Mouse (Mus musculus) CH12.LX (cell line): ENCODE data around the gene Fam71f2. TPM values are rescaled to one million over a fixed set of nuclear protein-coding genes. Genes with fewer than 3 reads are reported as not detected.
A peak's percentile ranks its signal among the peaks of the same experiment; 100 is the strongest.

Experiments
- DNase-seq: peaks from one replicate; pipeline ENCODE4 v3.0.0-alpha.2; 2013; ENCODE audit errors: extremely low read depth
- H3K27ac ChIP-seq: 2 replicates; pipeline ENCODE4 v1.5.1; 2012; ENCODE audit warnings: low read depth, mild to moderate bottlenecking, control low read depth, moderate library complexity; ENCODE audit not compliant: insufficient read depth
- H3K27me3 ChIP-seq: replicated peaks from 2 replicates; pipeline ENCODE3; 2012; ENCODE audit warnings: inconsistent platforms
- H3K36me3 ChIP-seq, 2 experiments: replicated peaks in 1 of 2; 2 replicates each; pipeline versions ENCODE3 to v1.6.1; 2012; ENCODE audit warnings: inconsistent platforms in 1 of 2, low read length in 1 of 2, mild to moderate bottlenecking in 1 of 2, mixed read lengths in 1 of 2, moderate library complexity in 1 of 2; ENCODE audit not compliant: control insufficient read depth in 1 of 2, insufficient read depth in 1 of 2
- H3K4me1 ChIP-seq, 2 experiments: 2 replicates each; pipeline ENCODE4 v1.6.1; 2012; ENCODE audit warnings: inconsistent platforms in 1 of 2, moderate library complexity in 1 of 2; ENCODE audit not compliant: insufficient read depth in 2 of 2, control insufficient read depth in 1 of 2
- H3K4me2 ChIP-seq: 2 replicates; pipeline ENCODE4 v1.6.1; 2012; ENCODE audit warnings: low read depth, mild to moderate bottlenecking, control low read depth; ENCODE audit not compliant: poor library complexity, insufficient read depth, severe bottlenecking
- H3K4me3 ChIP-seq, 3 experiments: fragments of 150-350 bp in 1 of 3; sonication (generic) in 1 of 3; replicated peaks in 1 of 3; 2 replicates each; pipeline versions ENCODE3 to v1.5.1; 2011 to 2012; ENCODE audit warnings: low read depth in 2 of 3, low read length in 2 of 3, mild to moderate bottlenecking in 2 of 3, moderate library complexity in 2 of 3, control low read depth in 1 of 3, improper control_type of control experiment in 1 of 3, inconsistent platforms in 1 of 3, mixed read lengths in 1 of 3; ENCODE audit not compliant: poor library complexity in 1 of 3
- H3K79me2 ChIP-seq: replicated peaks from 2 replicates; pipeline ENCODE4 v1.6.1; 2012; ENCODE audit warnings: mild to moderate bottlenecking, moderate library complexity; ENCODE audit not compliant: control insufficient read depth, poor library complexity, insufficient read depth, severe bottlenecking; ENCODE audit errors: extremely low read depth
- H3K9ac ChIP-seq: 2 replicates; pipeline ENCODE4 v1.6.1; 2012; ENCODE audit warnings: low read depth, mild to moderate bottlenecking, control low read depth, moderate library complexity; ENCODE audit not compliant: insufficient read depth
- H3K9me3 ChIP-seq: replicated peaks from 2 replicates; pipeline ENCODE3; 2012; ENCODE audit warnings: low read length, inconsistent platforms, mixed read lengths
- BHLHE40 ChIP-seq: IDR thresholded peaks from 2 replicates; pipeline ENCODE4 v1.6.1; 2011; ENCODE audit warnings: mild to moderate bottlenecking, low read depth, low read length, improper control_type of control experiment
- CHD2 ChIP-seq: IDR thresholded peaks from 2 replicates; pipeline ENCODE4 v1.6.1; 2011; ENCODE audit warnings: low read length, improper control_type of control experiment
- CTCF ChIP-seq, 2 experiments: IDR thresholded peaks in 1 of 2; conservative IDR thresholded peaks in 1 of 2; 2 replicates each; pipeline ENCODE4 v1.5.1; 2011 to 2012; ENCODE audit warnings: low read depth in 2 of 2, low read length in 2 of 2, improper control_type of control experiment in 1 of 2, inconsistent platforms in 1 of 2, mild to moderate bottlenecking in 1 of 2, moderate library complexity in 1 of 2
- E2F4 ChIP-seq: IDR thresholded peaks from 2 replicates; pipeline ENCODE4 v1.6.1; 2011; ENCODE audit warnings: low read depth, low read length, improper control_type of control experiment; ENCODE audit not compliant: insufficient replicate concordance
- ELF1 ChIP-seq: IDR thresholded peaks from 2 replicates; pipeline ENCODE4 v1.6.1; 2014; ENCODE audit warnings: low read depth, mild to moderate bottlenecking, inconsistent platforms, low read length, improper control_type of control experiment
- EP300 ChIP-seq: IDR thresholded peaks from 2 replicates; pipeline ENCODE4 v1.6.1; 2011; ENCODE audit warnings: low read length, improper control_type of control experiment
- ETS1 ChIP-seq: conservative IDR thresholded peaks from 2 replicates; pipeline ENCODE4 v1.6.1; 2012; ENCODE audit warnings: low read depth, mild to moderate bottlenecking, inconsistent platforms, low read length, improper control_type of control experiment, moderate library complexity
- GABPA ChIP-seq: IDR thresholded peaks from 2 replicates; pipeline ENCODE4 v1.6.1; 2012; ENCODE audit warnings: low read depth, low read length, improper control_type of control experiment, inconsistent platforms; ENCODE audit not compliant: insufficient replicate concordance
- HCFC1 ChIP-seq: IDR thresholded peaks from 2 replicates; pipeline ENCODE4 v1.6.1; 2012; ENCODE audit warnings: low read depth, mild to moderate bottlenecking, inconsistent platforms, low read length, improper control_type of control experiment
- IRF4 ChIP-seq: IDR thresholded peaks from 2 replicates; pipeline ENCODE4 v1.6.1; 2014; ENCODE audit warnings: low read depth, mild to moderate bottlenecking, inconsistent platforms, low read length, improper control_type of control experiment
- KAT2A ChIP-seq: IDR thresholded peaks from 2 replicates; pipeline ENCODE4 v1.6.1; 2012; ENCODE audit warnings: low read length, improper control_type of control experiment, inconsistent platforms; ENCODE audit not compliant: insufficient replicate concordance
- MAFK ChIP-seq: IDR thresholded peaks from 2 replicates; pipeline ENCODE4 v1.6.1; 2011; ENCODE audit warnings: low read length, improper control_type of control experiment; ENCODE audit not compliant: insufficient replicate concordance
- MAX ChIP-seq: IDR thresholded peaks from 2 replicates; pipeline ENCODE4 v1.6.1; 2011; ENCODE audit warnings: low read length, improper control_type of control experiment
- MAZ ChIP-seq: IDR thresholded peaks from 2 replicates; pipeline ENCODE4 v1.6.1; 2012; ENCODE audit warnings: low read depth, mild to moderate bottlenecking, inconsistent platforms, low read length, improper control_type of control experiment, moderate library complexity
- MEF2A ChIP-seq: IDR thresholded peaks from 2 replicates; pipeline ENCODE4 v1.6.1; 2014; ENCODE audit warnings: low read depth, mild to moderate bottlenecking, inconsistent platforms, low read length, improper control_type of control experiment, borderline replicate concordance
- MXI1 ChIP-seq: IDR thresholded peaks from 2 replicates; pipeline ENCODE4 v1.6.1; 2011; ENCODE audit warnings: mild to moderate bottlenecking, low read depth, low read length, improper control_type of control experiment
- MYC ChIP-seq: IDR thresholded peaks from 2 replicates; pipeline ENCODE4 v1.6.1; 2011; ENCODE audit warnings: low read depth, mild to moderate bottlenecking, improper control_type of control experiment, low read length
- NELFE ChIP-seq: IDR thresholded peaks from 2 replicates; pipeline ENCODE4 v1.6.1; 2011; ENCODE audit warnings: low read depth, low read length, improper control_type of control experiment
- NRF1 ChIP-seq: IDR thresholded peaks from 2 replicates; pipeline ENCODE4 v1.6.1; 2014; ENCODE audit warnings: low read depth, mild to moderate bottlenecking, inconsistent platforms, low read length, improper control_type of control experiment, moderate library complexity
- PAX5 ChIP-seq: IDR thresholded peaks from 2 replicates; pipeline ENCODE4 v1.6.1; 2012; ENCODE audit warnings: low read length, inconsistent platforms, mixed read lengths
- POLR2A ChIP-seq: IDR thresholded peaks from 2 replicates; pipeline ENCODE4 v1.6.1; 2011; ENCODE audit warnings: low read depth, mild to moderate bottlenecking, improper control_type of control experiment, low read length
- POLR2AphosphoS2 ChIP-seq: IDR thresholded peaks from 2 replicates; pipeline ENCODE4 v1.6.1; 2011; ENCODE audit warnings: low read depth, low read length, improper control_type of control experiment
- RCOR1 ChIP-seq: conservative IDR thresholded peaks from 2 replicates; pipeline ENCODE4 v1.6.1; 2012; ENCODE audit warnings: low read depth, mild to moderate bottlenecking, inconsistent platforms, low read length, improper control_type of control experiment
- SMC3 ChIP-seq: IDR thresholded peaks from 2 replicates; pipeline ENCODE4 v1.6.1; 2011; ENCODE audit warnings: low read depth, low read length, improper control_type of control experiment
- TBP ChIP-seq: conservative IDR thresholded peaks from 2 replicates; pipeline ENCODE4 v1.6.1; 2011; ENCODE audit warnings: low read depth, low read length, improper control_type of control experiment
- TCF12 ChIP-seq: IDR thresholded peaks from 2 replicates; pipeline ENCODE4 v1.6.1; 2014; ENCODE audit warnings: low read depth, mild to moderate bottlenecking, inconsistent platforms, low read length, improper control_type of control experiment
- UBTF ChIP-seq: IDR thresholded peaks from 2 replicates; pipeline ENCODE4 v1.6.1; 2012; ENCODE audit warnings: low read depth, mild to moderate bottlenecking, inconsistent platforms, low read length, improper control_type of control experiment, moderate library complexity
- USF1 ChIP-seq: IDR thresholded peaks from 2 replicates; pipeline ENCODE4 v1.6.1; 2014; ENCODE audit warnings: low read depth, mild to moderate bottlenecking, inconsistent platforms, low read length, improper control_type of control experiment
- USF2 ChIP-seq: conservative IDR thresholded peaks from 2 replicates; pipeline ENCODE4 v1.6.1; 2011; ENCODE audit warnings: low read depth, low read length, improper control_type of control experiment
- ZC3H11A ChIP-seq: IDR thresholded peaks from 2 replicates; pipeline ENCODE4 v1.6.1; 2012; ENCODE audit warnings: low read depth, mild to moderate bottlenecking, inconsistent platforms, low read length, improper control_type of control experiment
- ZKSCAN1 ChIP-seq: IDR thresholded peaks from 2 replicates; pipeline ENCODE4 v1.6.1; 2012; ENCODE audit warnings: low read depth, inconsistent platforms, low read length, improper control_type of control experiment, borderline replicate concordance
- ZMIZ1 ChIP-seq: IDR thresholded peaks from 2 replicates; pipeline ENCODE4 v1.6.1; 2012; ENCODE audit warnings: low read depth, mild to moderate bottlenecking, inconsistent platforms, low read length, improper control_type of control experiment
- ZNF384 ChIP-seq: IDR thresholded peaks from 2 replicates; pipeline ENCODE4 v1.6.1; 2012; ENCODE audit warnings: low read depth, low read length, improper control_type of control experiment, inconsistent platforms
- dilution Hi-C: fragments of 300-500 bp; cut with MboI; formaldehyde crosslinking; loops from 2 replicates; pipeline ENCODE4 v1.14.3; 2020; ENCODE audit warnings: low sequenced_read_pairs; ENCODE audit not compliant: extremely low pct_unique_long_range_greater_than_20kb, extremely low pct_ligation_motif_present
- in situ Hi-C: fragments of 300-500 bp; cut with MboI; formaldehyde crosslinking; loops from 3 replicates; pipeline ENCODE4 v1.14.3; 2019; ENCODE audit warnings: low sequenced_read_pairs, low pct_ligation_motif_present, low pct_unique_long_range_greater_than_20kb, mixed read lengths
- polyA plus RNA-seq: library from polyadenylated mRNA; unstranded; fragments of >175 nt; gene quantifications from 2 replicates; pipeline ENCODE4 v1.2.1, GENCODE M21; 2012; ENCODE audit warnings: low read depth; ENCODE audit not compliant: insufficient read length
- total RNA-seq, 2 experiments: library from RNA; depleted of rRNA; stranded (reverse); fragments of 300-350 nt in 1 of 2; fragments of >200 nt in 1 of 2; gene quantifications; 2 replicates each; pipeline ENCODE4 v1.2.3; 2012 to 2014

Fam71f2 gene
- total and polyA plus RNA-seq, 3 experiments, result 0.23 to 0.30 TPM; not detected in 1

DNA sequence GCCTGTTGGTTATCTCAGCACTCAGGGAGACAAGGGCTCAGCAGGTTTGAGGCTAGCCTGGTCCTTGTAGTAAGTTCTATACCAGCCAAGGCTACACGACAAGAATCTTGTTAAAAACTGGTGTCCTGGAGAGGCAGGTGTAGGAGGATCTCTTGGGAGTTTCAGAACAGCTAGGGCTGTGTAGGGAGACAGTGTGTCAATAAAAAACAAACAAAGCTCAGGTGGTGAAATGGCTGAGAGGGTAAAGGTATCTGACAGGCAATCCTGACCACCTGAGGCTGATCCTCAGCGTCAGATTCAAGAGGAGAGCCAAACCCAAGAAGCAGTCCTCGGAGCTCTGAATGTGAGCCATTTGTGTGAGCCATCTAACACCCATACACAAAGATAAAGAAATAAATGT lies 33.2 kb upstream of the Fam71f2 start:
- TF ChIP-seq EP300, result no peak
- no peak for TF ChIP-seq MAX
- TF ChIP-seq ZNF384, result no peak
- TF ChIP-seq ZMIZ1, result no peak
- no peak for TF ChIP-seq MAFK
- 0 out of 2 replicates have a peak, but pooled peaks have one; percentile 3 for TF ChIP-seq MAZ
- TF ChIP-seq USF1, result no peak
- H3K4me3 ChIP-seq, result no peak overlapping the region
- no peak overlapping the region for H3K9ac ChIP-seq
- H3K27ac ChIP-seq, result no peak overlapping the region
- dilution Hi-C loops (no loop called here), in situ Hi-C loops (no loop called here)
- H3K79me2 ChIP-seq, result no peaks in the 10 kb centered on the region
- H3K27me3 ChIP-seq, result peaks cover 3% of the 10 kb centered on the region
- H3K4me2 ChIP-seq, result peak overlapping the region; percentile 34; the same call in 1 of the 2 replicates
- no peak for DNase-seq
- peaks cover 21 to 28% of the 10 kb centered on the region in 2 experiments for H3K4me1 ChIP-seq
- H3K36me3 ChIP-seq, result no peaks in the 10 kb centered on the region
- no peaks in the 10 kb centered on the region for H3K9me3 ChIP-seq

DNA sequence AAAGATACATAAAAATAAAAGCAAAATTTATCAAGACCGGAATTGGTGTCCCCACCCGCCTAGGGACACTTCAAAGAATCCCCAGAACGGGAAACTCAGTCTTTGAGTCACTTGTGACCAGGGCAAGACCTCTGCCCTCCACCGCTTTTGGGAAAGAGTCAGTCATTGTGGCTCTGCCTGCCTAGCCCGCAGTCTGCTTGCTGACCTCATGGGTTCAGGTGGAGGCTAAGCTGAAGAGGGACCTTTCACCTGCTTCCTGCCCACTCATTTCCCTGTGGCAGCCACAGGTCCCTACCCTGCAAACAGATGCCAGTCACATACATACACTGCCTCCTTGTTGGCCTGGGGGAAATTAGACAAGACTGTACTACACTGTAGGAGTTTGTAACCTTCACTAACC lies 32.8 kb upstream of the Fam71f2 start:
- DNase-seq, result peak; percentile 55
- Histone ChIP-seq H3K27me3 (peaks cover 3% of the 10 kb centered on the region), H3K79me2 (no peaks in the 10 kb centered on the region), H3K4me2 (peak overlapping the region; percentile 8; the same call in 1 of the 2 replicates), H3K9me3 (no peaks in the 10 kb centered on the region), H3K9ac (no peak overlapping the region), H3K4me1 (peaks cover 21 to 25% of the 10 kb centered on the region in 2 experiments), H3K4me3 (no peak overlapping the region), H3K27ac (no peak overlapping the region), H3K36me3 (no peaks in the 10 kb centered on the region)
- in situ Hi-C loops, result no loop called here
- dilution Hi-C loops, result no loop called here
- TF ChIP-seq TBP (no peak), CHD2 (no peak), TCF12 (0 out of 2 replicates have a peak, but pooled peaks have one; percentile 16), MYC (no peak), EP300 (no peak), GABPA (no peak), SMC3 (no peak), PAX5 (no peak), KAT2A (no peak), BHLHE40 (0 out of 2 replicates have a peak, but pooled peaks have one; percentile 10), ELF1 (no peak), IRF4 (0 out of 2 replicates have a peak, but pooled peaks have one; percentile 9), MAZ (no peak), CTCF (conservative IDR thresholded peaks at IDR 0.05 in 1 of 2, IDR thresholded peaks at IDR 0.05 in 1 of 2; ENCODE audit: low read depth in 2 of 2, low read length in 2 of 2) (no peak), ZKSCAN1 (no peak), MAFK (no peak), MEF2A (no peak), USF2 (no peak), NRF1 (no peak), E2F4 (no peak), MXI1 (no peak; the same call in 1 of the 2 replicates), ZC3H11A (no peak), NELFE (no peak), POLR2AphosphoS2 (no peak), HCFC1 (no peak), RCOR1 (no peak), USF1 (no peak), ETS1 (peak; percentile 77), POLR2A (no peak), MAX (no peak), UBTF (no peak)
